Mouse (Mus musculus): ENCODE measurements around the gene Trmt1. TPM values are rescaled to one million over a fixed set of nuclear protein-coding genes. Genes with fewer than 3 reads are reported as not detected.
"Not testable (repeated sequence)": the region's sequence is repeated elsewhere in the genome, so short reads cannot be mapped to it uniquely, and the experiment has no call there.

The Trmt1 gene
- polyA plus RNA-seq, 1 experiment from 2014 or later = 62.1 TPM

DNA sequence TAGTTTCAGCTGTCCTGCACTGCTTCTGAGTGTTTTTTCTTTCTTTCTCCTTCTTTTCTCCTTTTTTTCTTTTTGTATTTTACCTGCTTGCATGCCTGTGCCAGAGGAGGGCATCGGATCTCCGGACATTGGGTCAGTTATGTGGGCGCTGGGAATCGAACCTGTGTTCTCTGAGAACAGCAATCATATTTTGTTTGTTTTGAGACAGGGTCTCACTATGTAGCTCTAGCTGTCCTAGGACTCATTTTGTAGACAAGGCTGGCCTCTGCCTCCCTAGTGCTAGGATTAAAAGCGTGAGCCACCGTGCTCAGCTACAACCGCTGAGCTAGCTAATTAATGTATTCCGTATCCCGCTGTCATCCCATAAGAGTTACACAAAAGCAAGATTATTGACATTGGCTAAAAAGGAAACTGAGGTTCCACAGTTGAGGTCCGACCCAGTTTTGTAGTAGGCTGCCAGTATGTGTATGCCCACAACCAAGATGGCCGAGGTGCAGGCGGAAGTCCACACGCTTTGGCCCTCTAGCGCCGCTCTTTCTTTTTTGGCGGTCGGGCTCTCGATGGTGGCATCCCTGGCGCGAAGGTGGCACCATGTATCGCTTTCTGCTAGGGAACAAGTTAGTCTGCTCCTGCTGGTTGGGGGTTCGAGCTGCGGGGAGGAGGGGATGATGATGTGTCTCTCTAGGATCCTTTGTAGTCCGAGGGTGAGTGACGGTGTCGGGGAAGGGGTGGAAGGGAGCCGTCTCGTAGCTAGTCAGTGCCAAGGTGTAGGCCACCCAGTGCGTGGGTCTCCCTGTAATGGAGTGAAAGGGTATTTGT lies 21.3 kb upstream of the Trmt1 start:
- Histone ChIP-seq H3K27ac (peak overlapping the region; percentile 83), H3K4me2 (replicated peaks) (peak overlapping the region; percentile 79), H3K9me3 (ENCODE audit: control insufficient read depth, low read length) (no peaks in the 10 kb centered on the region), H3K9ac (peak overlapping the region; percentile 66), H3K4me3 (replicated peaks; ENCODE audit: low read length) (peak overlapping the region; percentile 52), H3K27me3 (ENCODE audit: control insufficient read depth, insufficient read depth, low read length) (no peaks in the 10 kb centered on the region), H3K36me3 (replicated peaks; ENCODE audit: control insufficient read depth, insufficient read depth) (peaks cover 15% of the 10 kb centered on the region), H3K4me1 (replicated peaks; ENCODE audit: control insufficient read depth, insufficient read depth, low read length) (peaks cover 42% of the 10 kb centered on the region)
- WGBS = under 1% methylated on average over 29 of the region's 29 CpGs
- ATAC-seq (ENCODE audit: low FRiP score) (peak; percentile 70), DNase-seq (ENCODE audit: low spot score) (peak; percentile 84)

DNA sequence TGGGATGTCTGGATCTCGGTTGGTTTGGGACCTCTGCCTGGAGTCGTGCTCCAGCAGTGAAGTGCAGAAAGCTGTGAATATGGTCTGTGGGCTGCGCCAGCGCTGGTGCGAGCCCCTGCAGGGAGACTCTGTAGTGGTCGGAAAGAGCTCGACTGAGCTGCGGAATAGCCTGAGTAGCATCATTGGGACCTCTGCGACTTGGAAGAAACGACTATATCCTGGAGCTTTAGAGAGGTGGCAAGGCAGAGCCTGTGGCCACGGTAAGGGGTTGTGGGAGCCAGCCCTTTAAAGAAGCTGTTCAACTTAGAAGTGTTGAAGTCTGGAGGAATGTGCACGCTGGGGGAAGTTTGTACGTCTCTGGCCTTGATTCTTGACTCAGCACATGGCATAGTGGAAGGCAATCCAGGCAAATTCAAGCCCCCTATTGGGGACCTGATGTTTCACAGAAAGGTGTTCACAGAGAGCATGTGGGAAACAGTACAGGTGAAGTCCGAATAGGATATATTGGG lies 20.7 kb upstream of the Trmt1 start:
- DNase-seq (ENCODE audit: low spot score) (no peak), ATAC-seq (ENCODE audit: low FRiP score) (peak; percentile 1; the same call in 1 of the 2 replicates)
- Histone ChIP-seq H3K9ac (peak overlapping the region; percentile 66), H3K4me1 (replicated peaks; ENCODE audit: control insufficient read depth, insufficient read depth, low read length) (peaks cover 35% of the 10 kb centered on the region), H3K4me3 (replicated peaks; ENCODE audit: low read length) (peak overlapping the region; percentile 52), H3K27me3 (ENCODE audit: control insufficient read depth, insufficient read depth, low read length) (no peaks in the 10 kb centered on the region), H3K27ac (peak overlapping the region; percentile 83), H3K9me3 (ENCODE audit: control insufficient read depth, low read length) (no peaks in the 10 kb centered on the region), H3K4me2 (replicated peaks) (peak overlapping the region; percentile 79), H3K36me3 (replicated peaks; ENCODE audit: control insufficient read depth, insufficient read depth) (peaks cover 20% of the 10 kb centered on the region)
- WGBS = 2% methylated on average over 14 of the region's 14 CpGs

DNA sequence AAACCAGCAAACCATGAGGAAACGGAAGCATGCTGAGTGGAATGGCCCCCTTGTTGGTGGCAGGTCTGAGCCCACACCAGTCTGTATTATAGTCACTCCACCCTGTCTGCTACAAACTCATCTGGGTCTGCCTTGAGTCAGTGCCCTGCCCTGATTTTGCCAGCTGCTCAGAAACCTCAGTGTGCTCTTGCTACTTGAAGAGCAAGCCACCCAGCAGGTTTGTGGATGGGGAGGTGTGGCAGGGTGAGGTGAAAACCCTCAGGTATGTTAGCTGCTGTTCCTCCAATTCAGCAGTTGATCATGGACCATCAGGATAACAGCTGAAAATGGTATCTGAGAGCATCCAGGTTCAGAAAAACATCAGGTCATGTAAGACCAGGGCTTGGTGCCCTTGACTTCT lies 18.0 kb upstream of the Trmt1 start:
- Histone ChIP-seq H3K9ac (no peak overlapping the region), H3K4me2 (replicated peaks) (no peak overlapping the region), H3K27ac (no peak overlapping the region), H3K27me3 (ENCODE audit: control insufficient read depth, insufficient read depth, low read length) (no peaks in the 10 kb centered on the region), H3K4me3 (replicated peaks; ENCODE audit: low read length) (no peak overlapping the region), H3K36me3 (replicated peaks; ENCODE audit: control insufficient read depth, insufficient read depth) (peaks cover 36% of the 10 kb centered on the region), H3K4me1 (replicated peaks; ENCODE audit: control insufficient read depth, insufficient read depth, low read length) (peaks cover 17% of the 10 kb centered on the region; the same call in 1 of the 2 replicates), H3K9me3 (ENCODE audit: control insufficient read depth, low read length) (no peaks in the 10 kb centered on the region)
- 72% methylated on average over 1 of the region's 1 CpGs for WGBS
- DNase-seq (ENCODE audit: low spot score) = no peak
- no peak for ATAC-seq (ENCODE audit: low FRiP score)

DNA sequence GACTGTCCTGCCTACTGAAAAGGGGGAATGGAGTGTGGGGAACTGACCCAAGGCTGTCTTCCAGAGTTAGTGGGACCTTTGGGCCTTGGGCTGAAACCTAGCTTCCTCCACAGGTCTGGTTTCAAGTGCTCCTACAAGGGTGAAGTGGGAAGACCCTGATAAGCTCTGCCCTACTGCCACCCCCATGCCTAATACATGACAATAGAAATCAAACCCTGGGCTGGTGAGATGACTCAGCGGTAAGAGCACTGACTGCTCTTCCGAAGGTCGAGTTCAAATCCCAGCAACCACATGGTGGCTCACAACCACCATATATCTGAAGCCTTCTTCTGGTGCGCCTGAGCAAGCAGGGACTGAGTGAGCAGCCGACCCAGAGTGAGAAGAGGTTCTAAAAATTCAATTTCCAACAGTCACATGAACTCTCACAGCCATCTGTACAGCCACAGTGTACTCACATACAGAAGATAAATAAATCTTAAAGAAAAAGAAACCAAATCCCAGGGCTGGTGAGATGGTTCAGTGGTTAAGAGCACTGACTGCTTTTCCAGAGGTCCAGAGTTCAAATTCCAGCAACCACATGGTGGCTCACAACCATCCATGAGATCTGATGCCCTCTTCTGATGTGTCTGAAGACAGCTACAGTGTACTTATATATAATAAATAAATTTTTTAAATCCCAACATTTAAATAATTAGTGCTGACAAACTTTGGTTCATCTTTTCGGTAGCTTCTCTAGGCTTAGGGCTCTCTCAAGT lies 17.2 kb upstream of the Trmt1 start:
- WGBS = 81% methylated on average over 6 of the region's 6 CpGs
- peaks cover 12% of the 10 kb centered on the region; the same call in 1 of the 2 replicates for H3K4me1 ChIP-seq (replicated peaks; ENCODE audit: control insufficient read depth, insufficient read depth, low read length)
- ATAC-seq (ENCODE audit: low FRiP score) = no peak
- no peak for DNase-seq (ENCODE audit: low spot score)
- H3K9me3 ChIP-seq (ENCODE audit: control insufficient read depth, low read length) = no peaks in the 10 kb centered on the region
- H3K4me2 ChIP-seq (replicated peaks) = no peak overlapping the region
- H3K27me3 ChIP-seq (ENCODE audit: control insufficient read depth, insufficient read depth, low read length) = no peaks in the 10 kb centered on the region
- no peak overlapping the region for H3K9ac ChIP-seq
- H3K27ac ChIP-seq = no peak overlapping the region
- peaks cover 43% of the 10 kb centered on the region for H3K36me3 ChIP-seq (replicated peaks; ENCODE audit: control insufficient read depth, insufficient read depth)
- no peak overlapping the region for H3K4me3 ChIP-seq (replicated peaks; ENCODE audit: low read length)

DNA sequence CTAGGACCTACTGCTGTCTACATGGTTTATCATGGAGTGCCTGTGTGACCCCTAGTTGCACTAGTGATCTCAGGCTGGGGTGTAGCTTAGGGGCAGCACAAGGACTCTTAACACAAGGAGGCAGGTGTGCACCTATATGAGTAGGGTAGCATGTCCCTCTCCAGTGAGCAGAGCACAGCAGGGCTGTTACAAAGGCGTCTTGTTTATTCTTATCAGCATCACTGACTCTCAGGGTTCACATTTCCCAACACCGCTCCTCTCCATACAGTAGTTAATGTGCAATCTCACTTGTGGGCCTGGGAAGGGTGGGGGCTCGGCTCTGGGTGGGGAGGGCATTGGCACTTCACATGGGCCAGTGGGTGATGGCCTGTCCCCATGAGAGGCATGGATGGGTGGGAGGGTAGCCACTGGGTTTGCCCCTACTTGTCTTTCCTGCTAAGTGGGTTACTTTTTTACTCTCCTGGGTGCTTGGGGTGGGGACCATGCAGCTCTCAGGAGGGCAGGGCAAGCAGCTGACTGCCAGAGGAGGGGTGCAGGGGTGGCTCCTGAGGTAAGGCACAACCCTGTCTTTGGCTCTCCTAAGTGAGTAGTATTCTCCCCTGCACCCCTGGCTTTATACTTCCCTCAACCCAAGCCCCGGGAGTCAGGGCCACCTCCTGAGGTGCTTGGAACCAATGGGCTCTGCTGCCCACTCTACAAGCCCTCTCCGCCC lies 15.7 kb upstream of the Trmt1 start:
- not testable (repeated sequence) for H3K4me3 ChIP-seq (replicated peaks; ENCODE audit: low read length); H3K4me1 ChIP-seq (replicated peaks; ENCODE audit: control insufficient read depth, insufficient read depth, low read length); H3K4me2 ChIP-seq (replicated peaks); H3K27me3 ChIP-seq (ENCODE audit: control insufficient read depth, insufficient read depth, low read length); DNase-seq (ENCODE audit: low spot score); H3K9ac ChIP-seq; H3K9me3 ChIP-seq (ENCODE audit: control insufficient read depth, low read length); H3K27ac ChIP-seq
- peaks cover 57% of the 10 kb centered on the region for H3K36me3 ChIP-seq (replicated peaks; ENCODE audit: control insufficient read depth, insufficient read depth)
- 94% methylated on average over 5 of the region's 5 CpGs for WGBS
- peak; percentile 35; the same call in 1 of the 2 replicates for ATAC-seq (ENCODE audit: low FRiP score)

DNA sequence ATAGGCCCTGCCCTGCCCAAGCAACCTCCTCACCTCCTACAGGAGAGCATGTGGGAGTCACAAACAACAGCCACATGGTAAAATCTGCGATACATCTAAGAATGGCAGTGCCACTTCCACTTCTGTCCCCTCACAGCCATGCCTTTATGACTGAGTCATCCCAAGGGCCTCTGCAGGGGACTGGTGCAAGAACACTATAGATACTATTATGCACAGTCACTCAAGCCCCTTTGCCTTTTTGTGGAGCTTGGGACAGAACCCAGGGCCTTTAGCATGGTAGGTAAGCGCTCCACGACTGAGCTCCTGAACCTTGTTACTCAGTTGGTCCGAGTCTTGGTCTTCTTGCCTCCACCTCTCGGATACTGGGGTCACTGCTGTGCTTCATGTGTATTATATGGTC lies 8.8 kb upstream of the Trmt1 start:
- no peak for ATAC-seq (ENCODE audit: low FRiP score)
- Histone ChIP-seq H3K9me3 (ENCODE audit: control insufficient read depth, low read length) (no peaks in the 10 kb centered on the region), H3K27ac (no peak overlapping the region), H3K4me1 (replicated peaks; ENCODE audit: control insufficient read depth, insufficient read depth, low read length) (no peaks in the 10 kb centered on the region), H3K36me3 (replicated peaks; ENCODE audit: control insufficient read depth, insufficient read depth) (peaks cover 49% of the 10 kb centered on the region), H3K27me3 (ENCODE audit: control insufficient read depth, insufficient read depth, low read length) (no peaks in the 10 kb centered on the region), H3K4me2 (replicated peaks) (no peak overlapping the region), H3K9ac (no peak overlapping the region), H3K4me3 (replicated peaks; ENCODE audit: low read length) (no peak overlapping the region)
- WGBS = 94% methylated on average over 5 of the region's 5 CpGs
- DNase-seq (ENCODE audit: low spot score) = no peak

DNA sequence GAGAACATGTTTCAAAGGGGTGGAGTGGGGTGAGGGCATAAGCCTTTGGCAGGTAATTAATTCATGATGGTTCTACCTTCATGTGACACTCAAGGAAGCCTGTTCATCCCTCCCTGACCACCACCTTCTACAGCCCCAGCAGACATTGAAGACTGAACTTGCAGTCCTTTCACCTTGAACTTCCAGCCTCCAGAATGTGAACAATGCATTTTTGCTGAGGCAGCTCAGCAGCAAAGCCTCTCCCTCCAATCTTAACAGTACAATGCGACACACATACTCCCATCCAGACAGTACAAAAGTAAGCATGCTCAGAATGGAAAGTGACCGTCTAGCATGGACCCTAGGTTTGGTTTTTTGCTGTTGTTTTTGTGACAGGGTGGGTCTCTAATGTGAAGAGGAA lies 4.6 kb upstream of the Trmt1 start:
- H3K9ac ChIP-seq = no peak overlapping the region
- ATAC-seq (ENCODE audit: low FRiP score) = no peak
- no peaks in the 10 kb centered on the region for H3K9me3 ChIP-seq (ENCODE audit: control insufficient read depth, low read length)
- H3K36me3 ChIP-seq (replicated peaks; ENCODE audit: control insufficient read depth, insufficient read depth) = peaks cover 14% of the 10 kb centered on the region
- no peak overlapping the region for H3K4me2 ChIP-seq (replicated peaks)
- WGBS = 90% methylated on average over 2 of the region's 2 CpGs
- H3K4me3 ChIP-seq (replicated peaks; ENCODE audit: low read length) = no peak overlapping the region
- H3K4me1 ChIP-seq (replicated peaks; ENCODE audit: control insufficient read depth, insufficient read depth, low read length) = peaks cover 19% of the 10 kb centered on the region
- no peaks in the 10 kb centered on the region for H3K27me3 ChIP-seq (ENCODE audit: control insufficient read depth, insufficient read depth, low read length)
- no peak for DNase-seq (ENCODE audit: low spot score)
- H3K27ac ChIP-seq = no peak overlapping the region

DNA sequence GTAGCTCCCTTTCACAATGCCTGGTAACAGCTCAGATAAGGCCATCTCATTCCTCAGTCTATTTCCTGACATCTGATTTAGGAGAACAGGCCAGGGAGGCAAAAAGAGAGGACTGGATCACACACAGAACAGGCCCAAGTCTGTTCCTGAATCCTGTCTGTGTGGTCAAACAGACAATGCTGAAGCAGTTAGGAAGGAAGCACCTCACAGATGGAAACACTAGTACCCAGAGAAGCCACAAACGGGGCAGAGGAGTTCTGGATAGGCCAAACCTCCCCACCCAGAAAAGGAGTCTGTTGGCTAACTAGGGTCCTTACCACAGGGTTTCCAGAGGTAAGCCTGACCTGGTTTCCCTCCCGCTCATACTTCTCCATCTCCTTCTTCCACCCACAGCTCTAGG lies 3.9 kb upstream of the Trmt1 start:
- no peak for ATAC-seq (ENCODE audit: low FRiP score)
- no peak overlapping the region for H3K9ac ChIP-seq
- H3K36me3 ChIP-seq (replicated peaks; ENCODE audit: control insufficient read depth, insufficient read depth) = peaks cover 8% of the 10 kb centered on the region; the same call in 1 of the 2 replicates
- peaks cover 23% of the 10 kb centered on the region for H3K4me1 ChIP-seq (replicated peaks; ENCODE audit: control insufficient read depth, insufficient read depth, low read length)
- H3K27ac ChIP-seq = no peak overlapping the region
- no peaks in the 10 kb centered on the region for H3K9me3 ChIP-seq (ENCODE audit: control insufficient read depth, low read length)
- 82% methylated on average over 2 of the region's 2 CpGs for WGBS
- H3K4me2 ChIP-seq (replicated peaks) = no peak overlapping the region
- no peak overlapping the region for H3K4me3 ChIP-seq (replicated peaks; ENCODE audit: low read length)
- DNase-seq (ENCODE audit: low spot score) = no peak
- H3K27me3 ChIP-seq (ENCODE audit: control insufficient read depth, insufficient read depth, low read length) = no peaks in the 10 kb centered on the region

DNA sequence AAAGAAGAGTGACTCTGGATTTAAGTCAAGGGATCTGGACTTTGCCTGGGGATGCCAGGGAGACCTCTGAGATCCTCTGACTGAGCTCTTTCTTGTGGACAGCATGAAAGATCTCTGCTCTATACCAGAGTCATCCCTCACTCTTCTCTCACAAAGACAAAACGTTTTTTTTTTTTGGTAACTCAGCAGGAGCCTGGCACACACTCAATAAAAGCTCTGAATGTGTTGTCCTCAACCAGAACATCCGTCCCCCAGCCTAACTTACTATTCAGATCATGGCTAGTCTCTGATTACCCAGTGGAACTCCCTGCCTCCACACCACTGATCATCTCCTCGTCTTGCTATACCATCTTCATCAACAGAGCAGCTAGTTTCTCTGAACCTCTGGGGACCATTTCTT lies 1.6 kb upstream of the Trmt1 start:
- H3K9ac ChIP-seq = no peak overlapping the region
- 22% methylated on average over 3 of the region's 3 CpGs for WGBS
- no peak overlapping the region for H3K4me3 ChIP-seq (replicated peaks; ENCODE audit: low read length)
- H3K4me1 ChIP-seq (replicated peaks; ENCODE audit: control insufficient read depth, insufficient read depth, low read length) = peaks cover 34% of the 10 kb centered on the region
- H3K36me3 ChIP-seq (replicated peaks; ENCODE audit: control insufficient read depth, insufficient read depth) = peaks cover 8% of the 10 kb centered on the region; the same call in 1 of the 2 replicates
- no peak overlapping the region for H3K4me2 ChIP-seq (replicated peaks)
- no peak for ATAC-seq (ENCODE audit: low FRiP score)
- no peaks in the 10 kb centered on the region for H3K9me3 ChIP-seq (ENCODE audit: control insufficient read depth, low read length)
- no peak for DNase-seq (ENCODE audit: low spot score)
- H3K27ac ChIP-seq = no peak overlapping the region
- no peaks in the 10 kb centered on the region for H3K27me3 ChIP-seq (ENCODE audit: control insufficient read depth, insufficient read depth, low read length)
